Mouse (Mus musculus) cerebellum, adult 11-12 months (tissue): ENCODE results near the gene Ccnt2.

ENCODE experiments used
- DNase-seq: peaks from one replicate; pipeline ENCODE4 v3.0.0; 2022

Ccnt2 gene

GRCm38 (mm10) chr1:127795087-127795769, 21.3 kb downstream of the Ccnt2 start:
- no peak for DNase-seq

DNA sequence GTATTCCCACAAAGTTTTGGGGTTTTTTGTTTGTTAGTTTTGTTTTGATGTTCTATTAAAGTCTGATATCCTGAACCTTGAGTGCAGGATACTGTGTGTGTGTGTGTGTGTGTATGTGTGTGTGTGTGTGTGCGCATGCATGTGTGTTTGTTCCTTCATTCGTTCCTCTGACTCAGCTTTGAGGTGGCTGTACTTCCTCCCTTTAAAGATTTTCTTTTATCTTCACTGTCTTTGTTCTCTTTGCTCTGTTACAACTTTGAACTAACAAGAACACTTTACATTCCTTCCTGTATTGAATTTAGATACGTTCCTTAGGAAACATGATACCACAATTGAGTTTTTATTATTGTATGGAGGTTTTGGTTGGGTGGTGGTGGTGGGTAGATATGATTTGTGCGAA, 22.4 kb downstream of the Ccnt2 start:
- no peak for DNase-seq

DNA sequence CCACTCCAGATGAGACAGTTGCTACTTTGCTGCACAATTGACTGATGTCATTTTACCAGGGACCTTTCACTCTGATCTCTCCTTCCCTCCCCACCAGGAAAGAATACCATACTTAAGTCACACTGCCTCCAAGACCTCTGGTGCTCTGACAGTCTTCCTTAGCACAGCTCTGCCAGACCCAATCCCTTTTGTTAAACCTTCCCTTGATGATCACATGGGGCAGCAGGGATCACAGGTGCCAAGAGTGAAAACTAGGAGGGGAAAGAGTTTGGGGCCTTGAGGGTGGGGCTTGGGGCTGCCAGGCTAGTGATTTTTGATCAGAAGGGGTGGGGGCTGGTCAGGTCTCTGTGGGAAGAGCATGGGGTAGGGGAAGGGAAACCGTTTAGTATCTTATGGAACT, 22.8 kb downstream of the Ccnt2 start:
- no peak for DNase-seq

DNA sequence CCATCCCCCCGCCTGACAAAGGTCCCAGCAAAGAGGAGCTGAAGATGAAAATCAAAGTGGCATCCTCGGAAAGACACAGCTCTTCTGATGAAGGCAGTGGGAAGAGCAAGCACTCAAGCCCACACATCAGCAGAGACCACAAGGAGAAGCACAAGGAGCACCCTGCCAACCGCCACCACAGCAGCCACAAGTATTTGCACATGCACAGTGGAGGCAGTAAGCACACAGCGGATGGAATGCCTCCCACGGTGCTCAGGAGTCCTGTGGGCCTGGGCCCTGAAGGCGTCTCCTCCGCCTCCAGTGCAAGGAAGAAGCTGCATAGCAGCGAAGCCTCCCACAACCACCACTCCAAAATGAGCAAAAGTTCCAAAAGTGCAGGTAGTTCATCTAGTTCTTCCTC, 29.0 kb downstream of the Ccnt2 start:
- DNase-seq = no peak

DNA sequence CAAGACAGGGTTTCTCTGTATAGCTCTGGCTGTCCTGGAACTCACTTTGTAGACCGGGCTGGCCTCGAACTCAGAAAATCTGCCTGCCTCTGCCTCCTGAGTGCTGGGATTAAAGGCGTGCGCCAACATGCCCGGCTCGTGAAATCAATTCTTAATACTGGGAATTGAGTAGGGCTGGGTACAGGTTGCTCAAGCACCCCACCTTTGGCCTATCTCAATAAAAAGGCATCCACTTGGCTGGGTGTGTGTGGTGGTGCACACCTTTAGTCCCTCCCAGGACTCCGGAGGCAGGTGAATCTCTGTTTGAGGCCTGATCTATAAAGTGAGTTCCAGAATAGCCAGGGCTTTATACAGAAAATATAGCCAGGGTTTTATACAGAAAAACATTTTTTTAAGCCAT, 34.7 kb downstream of the Ccnt2 start:
- no peak for DNase-seq

- DNase-seq = no peak
These were observed 39.0 kb downstream of the Ccnt2 start for GRCm38 (mm10) chr1:127812929-127813328.

DNA sequence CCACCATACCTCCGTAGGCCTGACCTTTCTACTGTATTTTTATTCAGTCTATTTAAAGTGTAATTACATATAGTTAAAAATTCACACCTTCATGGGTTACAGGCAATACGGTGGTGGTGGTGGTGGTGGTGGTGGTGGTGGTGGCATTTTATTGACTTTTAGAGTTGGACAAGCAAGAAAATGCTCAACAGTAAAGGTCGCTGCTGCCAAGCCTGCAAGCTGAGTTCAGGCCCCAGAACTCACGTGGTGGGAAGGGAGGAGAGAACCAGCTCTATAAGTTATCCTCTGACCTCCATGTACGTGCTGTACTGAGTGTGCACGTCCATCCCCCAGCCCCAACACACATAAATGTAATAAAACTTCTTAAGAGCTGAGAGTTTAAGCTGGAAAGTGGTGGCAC, 42.4 kb downstream of the Ccnt2 start:
- no peak for DNase-seq

GRCm38 (mm10) chr1:127827325-127827724, 53.4 kb downstream of the Ccnt2 start:
- DNase-seq = no peak

DNA sequence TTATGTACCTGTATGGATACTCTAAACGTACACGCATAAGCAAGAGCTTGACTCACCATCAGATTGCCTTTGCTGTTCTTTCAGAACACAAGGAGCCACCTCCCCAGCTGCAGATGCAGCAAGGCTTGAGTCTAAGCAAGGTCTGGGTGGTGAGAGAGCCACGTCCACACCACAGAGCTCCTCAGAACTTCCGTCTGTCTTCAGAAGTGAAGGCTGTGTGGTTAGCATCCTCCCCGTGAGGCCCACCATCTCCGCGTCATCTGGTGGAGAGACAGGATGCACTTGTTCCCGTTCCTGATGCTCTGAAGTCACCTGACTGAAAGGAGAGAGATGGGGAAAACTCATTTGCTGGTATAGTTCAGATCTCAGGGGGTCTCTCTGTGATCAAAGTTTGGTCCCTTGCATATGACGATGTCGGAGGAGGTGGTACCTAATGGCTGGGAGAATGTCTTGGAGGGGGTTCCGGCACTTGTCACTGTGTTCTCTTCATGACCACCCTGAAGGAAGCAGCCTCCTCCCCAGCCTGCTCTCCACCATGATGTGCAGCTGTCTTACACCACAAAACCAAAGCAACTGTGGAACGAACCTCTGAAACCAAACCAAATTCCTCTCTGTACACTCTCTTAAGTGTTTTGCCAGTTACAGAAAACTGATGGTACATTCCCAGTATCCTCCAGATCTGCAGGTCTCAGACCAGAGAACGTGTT, 56.4 kb downstream of the Ccnt2 start:
- no peak for DNase-seq

DNA sequence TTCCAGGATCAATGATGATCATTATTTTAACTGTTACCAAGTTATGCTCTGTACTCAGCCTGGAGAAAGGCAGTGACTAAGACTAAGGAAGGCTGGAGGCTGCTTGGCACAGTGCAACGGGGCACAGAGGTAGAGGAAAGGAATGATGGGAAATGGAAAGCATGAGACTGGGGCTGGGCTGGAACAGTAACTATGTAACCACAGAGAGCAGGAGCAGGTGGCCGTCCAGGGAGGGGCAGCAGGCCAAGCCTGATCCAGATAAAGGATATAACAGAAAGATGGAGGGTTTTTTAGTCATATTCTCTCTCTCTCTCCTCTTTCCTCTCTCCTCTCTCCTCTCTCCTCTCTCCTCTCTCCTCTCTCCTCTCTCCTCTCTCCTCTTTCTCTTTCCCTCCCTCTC, 59.8 kb downstream of the Ccnt2 start:
- no peak for DNase-seq

- no peak for DNase-seq
These were observed 60.2 kb downstream of the Ccnt2 start for GRCm38 (mm10) chr1:127834202-127834601.

- no peak for DNase-seq
These were observed 62.7 kb downstream of the Ccnt2 start for GRCm38 (mm10) chr1:127836619-127837018.

DNA sequence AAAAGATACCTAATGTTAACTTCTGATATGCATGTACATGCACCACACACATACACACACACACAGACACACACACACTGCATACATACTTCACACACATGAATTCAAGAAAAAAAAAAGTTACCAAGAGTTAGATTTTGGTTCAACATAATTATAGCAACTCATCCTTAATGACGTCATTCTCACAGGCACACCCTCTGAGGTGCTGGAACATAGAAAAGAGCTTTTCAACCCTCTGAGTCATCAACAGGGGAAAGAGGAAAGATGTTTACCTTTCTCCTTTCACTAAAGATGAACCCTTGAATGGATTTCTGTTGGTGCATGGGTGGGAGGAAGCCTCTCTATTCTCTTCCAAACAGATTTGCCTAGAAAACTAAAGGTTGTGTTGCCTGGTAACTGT, 64.6 kb downstream of the Ccnt2 start:
- no peak for DNase-seq

DNA sequence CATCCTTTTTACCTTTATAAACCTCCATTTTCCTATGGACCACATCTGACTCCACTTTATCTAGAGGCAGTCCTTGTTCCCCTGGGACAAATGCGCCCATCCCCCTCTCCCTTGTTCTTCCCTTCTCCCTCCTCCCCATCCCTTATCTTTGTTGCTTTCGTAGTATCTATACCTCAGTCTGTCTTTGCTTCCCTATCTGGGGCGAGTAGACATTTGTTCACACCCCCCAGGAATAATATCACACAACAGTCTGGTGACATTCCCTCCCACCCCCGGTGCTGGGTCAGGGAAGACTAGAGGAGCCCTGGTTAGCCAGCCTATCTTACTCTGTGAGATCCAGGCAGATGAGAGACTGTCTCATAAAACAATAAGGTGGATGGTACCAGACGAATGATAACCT, 71.5 kb downstream of the Ccnt2 start:
- DNase-seq = no peak

DNA sequence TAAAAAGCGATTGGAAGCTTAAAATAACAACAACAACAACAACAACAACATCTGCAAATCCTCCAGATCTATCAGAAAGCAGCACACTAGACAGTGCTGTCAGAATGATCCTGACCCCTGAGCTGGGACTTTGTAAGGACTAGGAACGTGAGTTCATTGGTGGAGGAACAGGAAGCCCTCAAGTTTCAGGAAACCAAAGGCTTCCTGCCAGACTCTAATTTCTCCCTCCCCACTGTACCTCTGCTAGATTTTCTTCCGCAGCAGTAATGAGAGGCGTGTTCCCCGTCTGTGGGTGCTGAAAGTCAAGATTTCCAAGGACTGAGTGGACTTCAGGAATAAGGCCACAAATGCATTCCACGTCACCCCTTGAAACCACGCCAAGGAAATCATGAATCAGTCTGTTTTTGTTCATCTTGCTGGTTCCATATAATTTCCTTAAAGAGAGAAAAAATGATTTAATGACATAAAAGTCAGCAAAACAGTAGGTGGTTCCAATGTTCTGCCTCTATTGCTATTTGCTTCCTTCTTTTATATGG, 76.2 kb downstream of the Ccnt2 start:
- no peak for DNase-seq

- DNase-seq = no peak
These were observed 80.7 kb downstream of the Ccnt2 start, which contains the start of gene Map3k19 for GRCm38 (mm10) chr1:127854486-127855222. Gene Map3k19 (minus strand): TSS chr1:127855031.
